Mouse (Mus musculus): ENCODE data around the gene Plekhg2. TPM values are rescaled to one million over a fixed set of nuclear protein-coding genes. Genes with fewer than 3 reads are reported as not detected.

Gene Plekhg2
- total RNA-seq, 2 experiments from 2014 or later: 6.2 to 9.7 TPM

- no peak for DNase-seq (ENCODE audit: low spot score in 2 of 2)
- intact Hi-C loops (cut with DNase I): no loop called here
Observed at GRCm38 (mm10) chr7:28347746-28348145, 24.7 kb downstream of the Plekhg2 start.

GRCm38 (mm10) chr7:28344637-28345036 lies 27.8 kb downstream of the Plekhg2 start:
- intact Hi-C loops (cut with DNase I): no loop called here
- DNase-seq (ENCODE audit: low spot score in 2 of 2): peak in 1 of 2 experiments; percentile 24

GRCm38 (mm10) chr7:28341381-28341780 lies 31.0 kb downstream of the Plekhg2 start:
- intact Hi-C loops (cut with DNase I): no loop called here

GRCm38 (mm10) chr7:28339213-28339917 lies 33.0 kb downstream of the Plekhg2 start:
- DNase-seq (ENCODE audit: low spot score in 2 of 2): no peak
- intact Hi-C loops (cut with DNase I): no loop called here

More at GRCm38 (mm10) chr7:28341381-28341780, 31.0 kb downstream of the Plekhg2 start:
- DNase-seq (ENCODE audit: low spot score in 2 of 2): no peak

- intact Hi-C loops (cut with DNase I): loop anchor here (1.0 kb wide), 1 partner anchor 26 kb away; the partner anchor contains the start of gene Timm50
- DNase-seq (ENCODE audit: low spot score in 2 of 2): peak; percentile 95 to 96
Observed at GRCm38 (mm10) chr7:28338108-28338998, 34.0 kb downstream of the Plekhg2 start, which contains the start of gene Supt5. Gene Supt5, minus strand, starts transcription at chr7:28338746.

GRCm38 (mm10) chr7:28335471-28335870 lies 36.9 kb downstream of the Plekhg2 start:
- no peak for DNase-seq (ENCODE audit: low spot score in 2 of 2)
- intact Hi-C loops (cut with DNase I): no loop called here

GRCm38 (mm10) chr7:28334534-28334933 lies 37.9 kb downstream of the Plekhg2 start:
- no peak for DNase-seq (ENCODE audit: low spot score in 2 of 2)
- intact Hi-C loops (cut with DNase I): no loop called here

- no peak for DNase-seq (ENCODE audit: low spot score in 2 of 2)
- intact Hi-C loops (cut with DNase I): no loop called here
Observed at GRCm38 (mm10) chr7:28328260-28328659, 44.1 kb downstream of the Plekhg2 start.

- DNase-seq (ENCODE audit: low spot score in 2 of 2): no peak
- intact Hi-C loops (cut with DNase I): no loop called here
Observed at GRCm38 (mm10) chr7:28326457-28326856, 45.9 kb downstream of the Plekhg2 start.

- intact Hi-C loops (cut with DNase I): no loop called here
- no peak for DNase-seq (ENCODE audit: low spot score in 2 of 2)
Observed at GRCm38 (mm10) chr7:28325293-28325692, 47.1 kb downstream of the Plekhg2 start.

GRCm38 (mm10) chr7:28321974-28322720 lies 50.3 kb downstream of the Plekhg2 start:
- intact Hi-C loops (cut with DNase I): no loop called here
- DNase-seq (ENCODE audit: low spot score in 2 of 2): no peak

GRCm38 (mm10) chr7:28318714-28319113 lies 53.7 kb downstream of the Plekhg2 start:
- DNase-seq (ENCODE audit: low spot score in 2 of 2): no peak
- intact Hi-C loops (cut with DNase I): no loop called here

- no peak for DNase-seq (ENCODE audit: low spot score in 2 of 2)
- intact Hi-C loops (cut with DNase I): no loop called here
Observed at GRCm38 (mm10) chr7:28318036-28318435, 54.4 kb downstream of the Plekhg2 start.

- intact Hi-C loops (cut with DNase I): loop anchor here (1.0 kb wide), 1 partner anchor 26 kb away; the partner anchor contains the start of gene Supt5
- peak; percentile 99 for DNase-seq (ENCODE audit: low spot score in 2 of 2)
Observed at GRCm38 (mm10) chr7:28311926-28312543, 60.4 kb downstream of the Plekhg2 start, which contains the start of gene Timm50. Gene Timm50, minus strand, starts transcription at chr7:28312072.

- DNase-seq (ENCODE audit: low spot score in 2 of 2): no peak
- intact Hi-C loops (cut with DNase I): no loop called here
Observed at GRCm38 (mm10) chr7:28311151-28311925, 61.1 kb downstream of the Plekhg2 start.

- DNase-seq (ENCODE audit: low spot score in 2 of 2): no peak
Observed at GRCm38 (mm10) chr7:28309737-28310136, 62.7 kb downstream of the Plekhg2 start.

More at GRCm38 (mm10) chr7:28309737-28310136, 62.7 kb downstream of the Plekhg2 start:
- intact Hi-C loops (cut with DNase I): loop anchor here (10.0 kb wide), 1 partner anchor 255 kb away; the partner anchor contains the start of gene Psmc4

All from left cerebral cortex, postnatal 36 days (tissue).